Mouse (Mus musculus) spleen, postnatal 14 days (tissue): ENCODE measurements around the gene Eya4.

Experiments
- DNase-seq, 2 experiments: peaks; one replicate each; pipeline ENCODE4 v3.0.0; 2021 to 2022; ENCODE audit warnings: low spot score in 2 of 2

Eya4 gene

DNA sequence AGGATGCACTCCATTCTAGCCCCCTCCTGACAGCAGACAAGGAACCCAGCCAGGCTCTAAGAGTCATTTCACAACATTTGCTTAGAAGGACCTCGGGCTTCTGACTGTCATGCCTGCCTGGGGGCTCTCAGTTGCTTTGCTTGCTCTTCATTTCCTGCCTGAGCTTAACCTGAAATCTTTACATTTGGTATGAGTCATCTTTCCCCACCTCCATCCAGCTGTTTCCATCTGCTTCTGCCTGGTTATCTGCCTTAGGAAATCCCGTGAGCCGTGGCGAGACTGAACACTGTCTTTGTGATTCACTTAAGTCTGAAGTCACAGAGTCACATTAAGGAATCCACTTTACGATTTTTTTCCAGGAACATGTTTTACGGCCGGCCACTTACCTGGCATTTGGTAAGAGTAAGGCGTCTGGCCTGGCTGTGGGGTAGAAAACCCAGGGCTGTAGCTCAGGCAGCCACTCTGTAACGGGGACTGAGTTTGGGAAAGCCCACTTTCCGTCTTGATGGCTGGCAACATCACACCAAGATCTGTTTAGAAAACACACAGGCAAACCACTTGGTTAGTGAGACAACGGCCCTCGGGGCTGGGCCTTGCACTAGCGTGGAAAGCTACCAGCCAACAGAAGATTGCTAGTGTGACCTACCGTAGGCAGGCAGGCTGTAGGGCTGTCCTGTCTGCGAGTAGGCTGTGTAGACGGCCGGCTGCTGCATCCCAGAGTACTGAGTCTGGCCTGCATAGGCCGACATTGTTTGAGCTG, 193.5 kb downstream of the Eya4 start:
- no peak for DNase-seq

DNA sequence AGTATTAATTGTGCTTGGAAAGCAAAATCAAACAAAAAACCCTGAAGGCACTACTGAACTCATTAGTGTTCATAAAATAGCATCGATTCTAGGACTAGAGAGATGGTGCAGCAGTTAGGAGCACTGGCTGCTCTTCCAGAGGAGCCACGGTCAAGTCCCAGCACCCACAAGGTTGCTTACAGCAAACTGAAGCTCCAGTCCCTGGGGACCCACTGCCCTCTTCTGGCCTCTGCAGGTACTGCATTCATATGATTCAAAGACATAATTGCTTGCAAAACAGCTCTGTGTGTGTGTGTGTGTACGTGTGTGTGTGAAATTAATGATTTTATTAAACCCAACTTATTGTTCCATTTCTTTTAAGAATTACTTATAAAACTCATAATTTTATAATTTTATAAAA, 200.2 kb downstream of the Eya4 start:
- peak in 1 of 2 experiments; percentile 4 for DNase-seq

DNA sequence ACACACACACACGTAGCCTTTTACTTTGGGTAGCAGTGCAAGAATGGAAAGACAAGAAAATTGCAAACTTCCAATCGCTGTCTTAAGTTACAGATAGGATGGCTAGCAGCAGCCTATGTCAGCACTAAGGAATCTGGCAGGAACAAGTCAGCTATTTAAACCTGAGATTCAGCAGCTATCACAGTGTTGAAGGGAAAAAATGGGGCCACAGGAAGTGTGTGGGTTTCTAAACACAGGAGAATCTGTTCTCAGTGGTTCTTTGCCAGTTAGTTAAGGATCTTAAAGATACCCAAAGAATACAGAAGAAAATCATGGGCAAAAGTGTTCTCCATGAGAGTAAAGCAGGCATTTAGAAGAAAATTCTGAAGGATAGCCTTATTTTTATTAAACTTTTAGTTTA, 206.0 kb downstream of the Eya4 start:
- no peak for DNase-seq

DNA sequence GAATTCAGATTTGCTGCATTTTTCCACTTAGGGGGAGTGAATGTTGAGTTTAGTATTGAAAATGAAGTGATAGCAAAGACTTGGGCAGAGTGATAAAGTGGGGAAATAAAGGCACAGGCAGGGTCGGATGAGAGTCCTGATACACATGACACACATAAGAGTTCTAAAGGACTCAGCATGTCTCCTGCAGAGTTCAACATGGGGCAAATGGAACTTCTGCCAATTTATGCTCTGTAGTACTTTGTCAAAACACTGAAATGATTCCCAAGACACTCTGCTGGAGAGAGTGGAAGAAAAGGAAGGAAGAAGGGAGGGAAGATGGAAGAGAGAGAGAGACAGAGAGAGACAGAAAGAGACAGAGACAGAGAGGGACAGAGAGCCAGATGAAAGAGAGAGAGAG, 222.6 kb downstream of the Eya4 start:
- DNase-seq = no peak

DNA sequence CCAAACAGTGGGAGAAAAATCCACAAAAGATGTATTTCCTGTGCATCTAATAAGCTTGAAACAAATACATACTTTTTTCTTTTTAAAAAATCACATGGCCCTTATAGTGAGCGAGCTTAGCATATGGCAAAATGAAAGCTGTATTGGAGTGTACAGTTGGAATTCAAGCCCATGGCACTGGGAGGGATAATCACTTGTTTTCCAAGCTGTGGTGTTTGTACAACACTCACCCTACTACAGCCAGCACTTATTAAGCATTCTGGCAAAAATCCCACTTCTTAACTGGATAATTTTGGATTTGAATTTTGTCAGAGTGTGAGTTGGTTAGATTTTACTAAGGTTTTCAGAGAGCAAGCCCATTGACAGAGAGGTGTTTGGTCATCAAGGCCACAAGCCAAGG, 223.4 kb downstream of the Eya4 start:
- no peak for DNase-seq

- DNase-seq = no peak
Observed at GRCm38 (mm10) chr10:23126529-23126928, 224.1 kb downstream of the Eya4 start.

DNA sequence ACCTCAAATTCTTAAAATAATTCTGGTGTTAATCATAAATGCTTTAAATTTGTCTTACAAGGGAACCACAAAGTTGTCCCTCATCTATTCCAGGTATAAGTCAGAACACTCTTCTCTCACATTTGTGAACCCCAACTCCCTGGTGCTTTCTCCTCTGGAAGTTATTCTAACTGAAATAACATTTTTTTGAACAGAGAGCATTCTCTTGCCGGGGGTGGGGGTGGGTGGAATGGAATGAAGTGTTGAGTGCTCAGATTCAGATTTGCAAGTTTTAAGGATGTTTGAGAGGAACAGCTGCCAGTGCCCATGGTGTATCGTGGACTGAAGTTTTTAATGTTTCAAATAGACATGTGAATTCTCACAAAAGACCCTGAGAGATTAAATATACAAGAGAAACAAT, 230.1 kb downstream of the Eya4 start:
- DNase-seq = no peak

DNA sequence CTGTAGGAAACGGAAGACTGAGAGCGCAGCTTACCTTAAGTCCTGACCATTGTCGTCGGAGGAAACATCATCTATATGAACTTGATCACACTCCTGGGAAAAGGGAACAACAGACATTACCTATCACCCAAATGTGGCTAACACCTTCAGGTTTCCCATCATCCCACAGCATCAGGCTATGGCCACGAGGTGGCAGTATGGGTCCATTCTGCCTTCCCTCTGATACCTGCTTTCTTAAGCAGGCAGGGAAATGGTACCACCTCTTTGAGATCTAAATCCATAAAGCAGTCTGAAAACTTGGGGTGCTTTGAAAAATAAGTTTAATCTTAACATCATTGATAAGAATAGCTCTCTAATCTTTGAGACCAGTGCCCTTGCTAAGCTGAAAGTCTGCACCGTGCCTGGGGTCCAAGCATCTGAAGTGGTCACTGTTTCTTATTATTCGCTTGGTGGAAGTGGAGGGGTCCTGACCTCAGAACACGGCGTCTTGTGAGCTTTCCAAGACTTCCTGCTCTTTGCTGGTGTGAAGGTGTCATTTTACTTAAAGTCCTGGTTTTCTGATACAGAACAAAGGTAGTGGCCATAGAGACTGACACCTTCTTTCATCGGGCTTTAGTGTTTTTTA, 233.7 kb downstream of the Eya4 start:
- DNase-seq = peak; percentile 11 to 30

GRCm38 (mm10) chr10:23116063-23116462, 234.5 kb downstream of the Eya4 start:
- DNase-seq = no peak

DNA sequence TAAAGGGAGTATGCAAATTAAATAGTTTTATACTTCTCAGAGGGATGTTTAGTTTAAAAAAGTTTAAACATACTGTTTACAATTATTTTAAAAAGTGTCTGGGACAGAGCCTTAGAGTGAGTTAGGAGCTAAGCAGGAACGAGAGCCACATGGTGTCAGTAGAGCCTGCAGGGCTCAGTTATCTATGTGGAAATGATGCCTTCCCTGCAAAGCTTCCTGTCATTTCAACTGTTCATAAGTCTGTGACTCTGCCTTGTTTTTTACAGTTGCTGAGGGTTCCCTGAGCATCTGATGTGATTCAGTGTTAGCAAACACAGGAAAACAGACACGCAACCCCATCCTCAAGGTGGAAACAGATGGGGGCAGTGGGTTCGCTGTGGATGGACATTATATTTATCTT, 235.3 kb downstream of the Eya4 start:
- no peak for DNase-seq

- no peak for DNase-seq
Observed at GRCm38 (mm10) chr10:23108122-23108521, 242.5 kb downstream of the Eya4 start.

DNA sequence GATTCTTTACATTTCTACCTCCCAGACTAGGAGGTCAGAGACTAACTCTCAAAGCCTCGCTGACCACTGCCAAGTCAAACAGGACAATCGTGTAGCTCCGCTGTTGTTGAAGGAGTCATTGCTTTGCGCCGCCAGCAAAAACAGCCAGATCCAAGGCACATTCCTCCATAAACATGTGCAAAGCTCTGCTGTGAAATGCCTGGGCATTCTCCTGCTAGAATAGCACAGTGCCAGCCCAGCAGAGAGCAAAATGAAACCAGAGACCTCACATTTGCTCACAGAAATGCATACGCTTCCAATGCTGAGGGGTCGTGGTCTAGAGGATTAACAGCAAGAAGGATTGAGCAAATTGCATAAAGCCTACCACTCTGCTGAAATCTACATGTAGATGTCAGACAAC, 258.1 kb downstream of the Eya4 start:
- DNase-seq = no peak

DNA sequence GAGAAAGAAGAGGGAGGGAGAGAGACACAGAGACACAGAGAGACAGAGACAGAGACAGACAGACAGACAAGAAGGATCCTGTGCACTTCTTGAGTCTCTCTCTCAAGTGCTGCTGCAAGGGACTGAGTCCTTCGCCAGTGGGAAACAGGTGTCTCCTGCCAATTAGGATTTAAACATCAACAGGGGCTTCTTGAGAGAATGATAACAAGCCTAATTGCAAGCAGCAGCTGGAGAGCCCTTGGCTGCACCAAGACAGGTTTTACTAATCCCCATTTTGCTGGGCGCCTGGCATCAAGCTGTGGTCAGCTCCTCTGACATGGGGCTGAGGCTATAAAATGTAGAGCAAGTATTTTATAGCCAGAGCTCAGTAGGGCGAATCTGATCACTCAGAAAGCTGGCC, 259.0 kb downstream of the Eya4 start:
- DNase-seq = no peak

DNA sequence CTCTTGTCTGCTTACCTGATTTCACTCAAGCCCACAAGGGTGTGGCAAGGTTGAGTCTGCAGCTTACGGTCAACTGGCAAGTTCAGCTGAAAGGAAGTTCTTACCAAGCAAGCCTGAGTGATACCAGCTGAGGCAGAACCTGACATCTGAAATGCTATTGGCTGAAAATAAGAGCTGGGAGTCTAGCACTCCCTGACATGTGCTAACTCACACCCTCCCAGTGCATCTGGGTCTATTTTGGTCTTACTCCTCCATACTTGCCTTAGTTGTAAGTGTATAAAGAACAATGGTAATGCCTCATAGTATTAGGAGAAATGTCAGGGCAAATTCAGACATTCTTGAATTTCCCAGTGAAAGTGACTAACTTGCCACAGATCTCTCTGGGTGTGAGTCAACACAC, 260.3 kb downstream of the Eya4 start:
- DNase-seq = no peak

DNA sequence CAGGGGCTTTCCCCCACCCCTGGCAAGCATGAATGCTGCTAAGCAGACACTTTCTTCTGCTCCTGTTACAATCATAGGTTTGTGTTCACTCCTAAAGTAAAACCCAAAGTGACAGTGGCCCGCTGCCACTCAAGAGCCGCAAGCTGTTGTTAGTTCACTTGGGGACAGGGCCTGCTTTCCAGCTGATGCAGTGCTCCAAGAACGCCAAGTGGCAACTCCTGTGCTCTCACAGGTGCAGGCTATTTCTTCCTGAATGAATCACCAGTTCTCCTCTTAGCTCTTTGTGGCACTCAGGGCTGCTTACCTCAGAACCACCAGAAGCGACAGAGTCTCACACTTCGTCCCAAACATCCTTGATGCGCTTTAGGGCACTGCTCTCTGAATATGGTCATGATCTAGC, 261.3 kb downstream of the Eya4 start:
- DNase-seq = no peak

- no peak for DNase-seq
Observed at GRCm38 (mm10) chr10:23088764-23089163, 261.8 kb downstream of the Eya4 start.

DNA sequence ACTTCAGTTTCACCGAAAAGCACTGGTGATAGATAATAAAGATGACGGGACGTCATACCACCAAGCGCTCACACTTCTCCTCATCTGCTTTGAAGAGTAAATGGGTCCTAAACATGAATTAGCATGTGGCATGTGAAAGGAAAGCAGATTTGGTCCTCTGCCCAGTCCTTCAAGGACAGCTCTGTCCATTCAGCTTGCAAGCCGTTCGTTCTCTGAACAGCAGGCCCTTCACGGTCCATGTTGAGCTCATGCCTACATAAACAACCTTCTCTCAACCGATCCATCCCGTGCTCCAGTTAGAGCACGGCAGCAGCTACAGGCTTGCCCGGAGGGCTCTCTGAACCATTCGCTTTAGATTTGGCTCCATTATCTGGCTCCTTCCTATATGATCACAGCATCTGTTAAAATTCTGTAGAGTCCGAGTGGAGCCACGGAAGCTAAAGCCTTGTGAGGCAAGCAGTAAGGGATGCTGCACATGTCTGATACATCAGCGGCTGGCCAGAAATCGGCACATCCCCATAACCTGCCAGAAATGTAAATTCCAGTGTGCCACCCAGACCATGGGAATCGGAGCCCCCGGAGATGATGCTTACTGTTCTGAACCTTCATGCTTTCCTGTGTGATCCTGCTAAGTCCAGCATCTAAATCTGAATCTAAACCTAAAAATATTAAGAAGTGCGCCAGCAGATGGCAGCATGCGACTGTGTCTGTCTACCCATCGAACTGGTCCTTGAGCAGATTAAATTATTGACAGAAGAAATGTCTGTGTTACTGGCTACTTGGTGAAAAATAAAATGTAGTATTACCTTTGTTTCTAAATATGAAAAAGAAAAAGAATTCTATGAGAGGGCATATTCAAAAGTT, 264.0 kb downstream of the Eya4 start:
- no peak for DNase-seq

GRCm38 (mm10) chr10:23081548-23081828, 269.1 kb downstream of the Eya4 start:
- no peak for DNase-seq

- DNase-seq = peak; percentile 25 to 59
Observed at GRCm38 (mm10) chr10:23080749-23081547, 269.6 kb downstream of the Eya4 start.

GRCm38 (mm10) chr10:23076691-23077385, 273.7 kb downstream of the Eya4 start:
- DNase-seq = no peak

GRCm38 (mm10) chr10:23073431-23073830, 277.2 kb downstream of the Eya4 start:
- no peak for DNase-seq
